Mouse (Mus musculus): ENCODE data around the gene Cep78. TPM values are rescaled to one million over a fixed set of nuclear protein-coding genes. Genes with fewer than 3 reads are reported as not detected.

The Cep78 gene
- 9.4 TPM for total RNA-seq (2023)

DNA sequence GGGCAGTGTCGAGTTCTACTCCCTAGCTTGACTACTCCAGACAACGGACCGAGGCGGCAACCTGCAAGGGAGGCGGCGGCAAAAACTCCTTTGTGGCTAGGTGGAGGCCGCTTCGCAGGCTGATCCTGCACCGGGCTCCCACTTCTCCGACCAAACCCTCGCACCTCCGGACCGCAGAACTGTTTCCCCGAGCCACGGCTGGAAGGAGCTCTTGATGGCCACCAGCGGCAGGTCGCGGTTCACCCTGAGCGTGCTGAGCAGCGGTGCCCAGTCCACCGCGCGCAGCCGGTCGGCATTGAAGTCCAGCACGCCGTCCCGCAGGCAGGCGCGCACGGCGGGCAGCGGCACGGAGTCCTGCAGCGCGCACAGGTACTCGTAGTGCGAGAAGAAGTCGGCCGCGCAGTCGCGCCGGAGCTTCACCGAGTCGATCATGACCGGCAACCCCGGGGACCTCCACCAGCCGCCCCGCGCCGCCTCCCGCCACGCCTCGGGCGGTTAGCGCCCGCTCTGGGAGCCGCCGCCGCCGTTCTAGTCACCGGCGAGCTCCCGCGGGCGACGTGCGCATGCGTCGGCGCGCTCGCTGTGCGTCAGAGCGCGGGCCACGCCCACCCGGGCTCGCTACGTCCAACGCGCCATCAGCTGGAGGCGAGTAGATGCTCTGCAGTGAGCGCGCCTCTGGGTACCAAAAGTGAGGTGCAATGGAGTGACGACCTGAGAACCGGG lies at the start of gene Cep78:
Gene Cep78 (minus strand): TSS at position 541 of the 723 bp plus-strand sequence.

GRCm38 (mm10) chr19:15947237-15947636 lies 37.6 kb downstream of the Cep78 start, which contains the start of gene Psat1:
TSS of gene Psat1 (minus strand) at chr19:15947337.

Other genes with a start within 250 kb of the Cep78 start
- gene Psat1, start 37.7 kb downstream of the Cep78 start, total RNA-seq (2023) = 17.3 TPM
- gene Gnaq, start 147.8 kb upstream of the Cep78 start, total RNA-seq (2023) = 13.0 TPM